Mouse (Mus musculus) spleen, adult 18-20 months (tissue): ENCODE measurements at regions not wholly inside any gene's neighbourhood (a gene's known extent, or its start where the extent isn't known, plus 50 kb on each side); places are given as distances from the start of the nearest gene placed in this dataset.
A peak's percentile ranks its signal among the peaks of the same experiment; 100 is the strongest.

ENCODE experiments used
- DNase-seq, 2 experiments: peaks; one replicate each; pipeline ENCODE4 v3.0.0; 2022; ENCODE audit warnings: mixed read lengths in 2 of 2

GRCm38 (mm10) chr16:76718147-76718546 is 295.4 kb upstream of the Usp25 start:
- DNase-seq = no peak

- DNase-seq = peak in 1 of 2 experiments; percentile 6
Measured at GRCm38 (mm10) chr16:76694913-76695312, 318.6 kb upstream of the Usp25 start.

GRCm38 (mm10) chr16:76687735-76688447 is 314.3 kb upstream of the Nrip1 start:
- no peak for DNase-seq

DNA sequence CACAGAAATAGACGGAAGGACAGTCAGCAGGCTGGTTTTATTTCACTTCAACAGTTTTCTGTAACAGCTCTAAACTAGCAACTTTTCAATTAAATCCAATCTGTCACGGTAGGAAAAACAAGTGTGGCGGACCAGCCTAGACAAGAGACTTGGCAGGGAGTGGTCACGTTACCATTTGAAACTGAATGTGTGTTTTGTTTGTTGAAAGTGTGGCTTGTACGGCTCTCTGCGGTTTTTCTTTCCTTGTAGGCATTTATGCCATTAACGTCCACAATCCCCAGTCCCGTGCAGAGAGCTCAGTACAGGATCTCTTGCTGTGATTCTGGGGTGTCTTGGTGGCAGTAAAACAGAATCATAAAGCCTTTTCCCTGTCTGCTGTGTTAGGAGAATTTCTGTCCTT is 311.9 kb upstream of the Nrip1 start:
- DNase-seq = no peak

DNA sequence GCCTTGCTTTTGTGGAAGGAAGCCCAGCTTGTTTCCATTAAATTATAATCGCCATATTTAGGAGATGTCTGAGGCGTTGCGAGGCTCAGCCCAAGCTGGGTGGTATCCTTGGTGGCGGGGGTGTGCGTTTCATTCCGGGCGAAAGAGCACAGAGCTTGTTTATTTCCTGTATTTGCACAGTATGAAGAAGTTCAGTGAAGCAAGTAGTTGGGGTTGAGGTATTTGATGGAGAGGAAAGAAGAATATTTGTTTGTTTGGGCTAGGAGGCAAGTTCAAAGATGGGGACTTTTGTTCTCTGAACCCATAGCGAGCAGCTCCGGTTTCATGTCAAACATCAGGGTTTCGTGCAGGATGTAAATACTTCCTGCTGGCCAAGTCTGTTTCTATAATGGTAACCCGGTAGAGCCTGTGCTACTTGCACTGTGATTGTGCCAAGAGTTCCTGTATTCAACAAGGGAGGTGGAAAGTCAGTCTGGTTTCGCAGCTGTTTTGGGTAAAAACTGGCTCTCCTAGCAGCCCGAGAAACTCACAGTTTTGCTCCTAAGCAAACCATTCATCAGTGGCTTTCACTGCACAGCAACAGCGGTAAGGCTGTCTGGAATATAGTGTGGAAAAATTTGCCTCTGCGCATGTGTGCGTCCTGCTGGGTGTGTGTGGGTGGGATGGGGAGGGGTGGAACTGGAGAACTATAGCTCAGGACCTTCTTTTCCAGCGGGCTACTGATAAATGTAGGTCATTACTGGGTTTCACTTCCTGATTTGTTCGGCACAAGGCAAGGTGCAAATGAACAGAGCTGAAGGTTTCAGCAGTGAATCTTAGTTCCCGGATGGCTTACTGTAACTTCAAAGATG is 306.7 kb upstream of the Nrip1 start:
- DNase-seq = peak; percentile 16 to 32

- DNase-seq = no peak
Measured at GRCm38 (mm10) chr16:76678885-76679284, 305.3 kb upstream of the Nrip1 start.

DNA sequence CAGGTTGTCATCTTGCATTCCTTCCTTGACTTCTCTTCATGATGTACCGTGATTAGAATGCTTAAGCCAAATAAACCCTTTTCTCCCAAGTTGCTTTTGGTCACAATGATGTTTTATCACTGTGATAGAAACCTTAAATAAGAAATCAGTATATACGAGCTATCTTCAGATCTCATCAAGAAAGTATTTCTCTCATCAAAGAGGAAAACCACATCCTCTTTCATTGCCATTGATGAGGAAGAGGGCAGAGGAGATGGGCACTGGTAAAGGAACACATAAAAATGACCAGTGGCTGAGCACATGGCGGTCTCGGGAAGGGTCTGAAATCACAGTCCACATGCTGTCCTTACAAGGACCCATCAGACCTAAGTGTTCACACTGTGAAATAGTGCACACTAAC is 296.2 kb upstream of the Nrip1 start:
- no peak for DNase-seq

DNA sequence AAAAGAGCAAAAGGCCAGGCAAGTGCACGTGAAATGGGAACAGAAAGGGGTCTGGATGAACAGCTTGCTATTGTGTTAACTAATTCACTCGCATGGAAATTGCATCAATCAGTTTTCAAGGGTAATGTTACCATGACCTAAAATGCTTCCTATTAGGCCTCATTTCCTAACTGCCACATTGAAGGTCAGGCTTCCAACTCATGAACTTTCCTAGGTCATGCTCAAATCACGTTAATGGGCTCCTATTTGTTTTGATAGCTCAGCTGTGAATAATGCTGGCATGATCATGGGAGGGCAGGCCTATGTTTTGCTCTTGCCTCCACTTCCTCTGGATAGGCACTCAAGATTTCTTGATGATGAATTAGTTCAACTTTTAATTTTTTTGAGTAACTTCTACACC is 293.4 kb upstream of the Nrip1 start:
- DNase-seq = no peak

- DNase-seq = no peak
Measured at GRCm38 (mm10) chr16:76655106-76655505, 281.5 kb upstream of the Nrip1 start.

DNA sequence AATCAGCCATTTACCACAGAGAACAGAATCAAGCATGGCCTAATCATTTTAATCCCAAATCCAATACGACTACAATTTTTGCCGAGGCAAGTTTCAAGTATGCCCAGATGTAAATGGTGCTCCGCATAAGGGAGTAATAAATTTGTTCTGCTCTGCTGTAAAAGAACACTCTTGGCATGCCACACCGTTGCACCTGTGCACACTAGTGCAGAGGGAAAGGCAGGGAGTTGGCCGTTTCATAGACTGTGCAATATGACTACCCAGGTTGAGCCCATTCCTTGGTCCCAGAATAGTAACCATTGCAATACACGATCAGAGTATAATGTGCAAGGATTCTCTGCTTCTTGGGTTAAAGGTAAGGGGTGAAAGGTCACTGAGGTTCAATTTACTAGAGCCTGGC is 270.7 kb upstream of the Nrip1 start:
- no peak for DNase-seq

GRCm38 (mm10) chr16:76643801-76644200 is 270.2 kb upstream of the Nrip1 start:
- no peak for DNase-seq

- no peak for DNase-seq
Measured at GRCm38 (mm10) chr16:76635169-76635568, 261.5 kb upstream of the Nrip1 start.

DNA sequence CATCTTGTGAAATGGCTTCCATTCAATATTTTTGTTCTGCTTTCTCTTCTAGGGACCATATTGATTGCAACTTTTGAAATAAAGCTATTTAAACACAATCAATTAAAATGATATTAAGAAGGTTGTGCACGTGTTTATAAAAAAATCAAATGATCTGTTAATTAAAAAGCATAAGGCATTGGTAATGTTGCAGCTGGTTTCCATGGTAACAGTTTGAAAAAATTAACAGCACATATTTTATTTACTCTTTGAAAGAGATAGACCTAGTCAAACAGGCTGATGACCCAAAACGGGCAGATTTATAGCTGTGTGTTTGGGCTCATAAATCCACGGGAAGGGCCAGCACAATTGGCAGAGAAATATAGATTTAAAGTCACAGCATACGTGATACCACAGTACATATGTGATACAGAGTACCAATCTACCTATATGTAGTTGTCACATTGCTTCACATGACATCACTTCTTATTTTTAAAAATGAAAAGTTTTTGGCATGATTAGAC is 260.6 kb upstream of the Nrip1 start:
- no peak for DNase-seq

DNA sequence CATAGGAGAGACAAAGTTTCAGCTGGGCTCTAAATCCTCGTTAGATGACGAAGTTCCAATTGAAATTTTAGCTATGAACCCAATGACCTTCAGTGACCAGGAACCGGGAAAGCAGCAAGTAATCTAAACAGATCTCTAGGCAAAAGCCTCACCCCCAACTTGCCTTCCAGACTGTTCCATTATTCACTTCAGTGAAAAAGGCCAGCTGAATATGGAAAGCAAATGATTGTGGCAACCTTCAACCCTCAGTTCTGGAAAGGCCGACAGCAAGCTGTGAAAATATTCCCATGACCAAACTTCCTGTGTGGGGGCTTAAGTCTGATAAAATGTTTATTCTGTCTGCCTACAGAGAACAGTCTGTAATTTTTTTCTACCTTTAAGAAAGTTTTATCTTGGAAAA is 252.5 kb upstream of the Nrip1 start:
- no peak for DNase-seq

- DNase-seq = no peak
Measured at GRCm38 (mm10) chr16:76621715-76622114, 248.1 kb upstream of the Nrip1 start.

DNA sequence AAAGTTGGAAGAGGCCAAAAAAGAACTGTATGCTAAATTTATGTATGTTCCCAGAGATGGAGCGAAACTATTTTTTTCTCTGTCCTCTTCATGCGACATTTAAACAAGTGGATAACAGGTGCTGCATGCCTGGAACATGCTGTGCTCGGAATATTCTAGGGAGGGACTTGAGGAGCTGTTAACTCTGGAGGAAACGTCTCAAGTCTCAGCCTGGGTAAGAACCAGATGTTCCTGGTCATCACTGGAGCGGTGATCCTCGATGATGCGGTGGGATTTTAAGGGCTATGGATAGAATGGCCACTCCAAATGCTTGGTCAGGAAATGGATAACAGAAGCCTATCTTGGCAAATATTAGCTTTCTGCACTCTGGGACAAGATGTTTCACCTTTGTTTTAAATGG is 244.7 kb upstream of the Nrip1 start:
- no peak for DNase-seq

GRCm38 (mm10) chr16:76611061-76611460 is 237.4 kb upstream of the Nrip1 start:
- no peak for DNase-seq

DNA sequence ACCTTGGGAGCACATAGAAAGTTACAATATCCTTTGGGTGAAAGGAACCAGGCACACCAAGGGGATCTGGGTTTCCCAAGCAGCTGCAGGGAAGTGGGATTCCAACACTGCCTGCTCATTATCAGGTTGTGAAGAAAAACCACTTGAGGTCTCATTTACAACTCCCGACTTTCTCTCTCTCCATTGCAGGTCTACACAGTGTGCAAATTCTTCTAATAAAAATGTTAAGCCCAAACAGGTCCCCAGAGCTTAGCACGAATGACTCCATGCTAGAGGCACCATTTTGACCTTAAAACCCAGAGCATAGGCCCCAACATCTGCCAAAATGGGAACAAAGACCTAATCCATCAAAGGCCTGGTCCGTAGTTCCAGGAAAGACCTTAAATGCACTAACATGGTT is 231.3 kb upstream of the Nrip1 start:
- no peak for DNase-seq

- DNase-seq = no peak
Measured at GRCm38 (mm10) chr16:76603846-76604258, 230.2 kb upstream of the Nrip1 start.

- DNase-seq = no peak
Measured at GRCm38 (mm10) chr16:76603431-76603830, 229.8 kb upstream of the Nrip1 start.

DNA sequence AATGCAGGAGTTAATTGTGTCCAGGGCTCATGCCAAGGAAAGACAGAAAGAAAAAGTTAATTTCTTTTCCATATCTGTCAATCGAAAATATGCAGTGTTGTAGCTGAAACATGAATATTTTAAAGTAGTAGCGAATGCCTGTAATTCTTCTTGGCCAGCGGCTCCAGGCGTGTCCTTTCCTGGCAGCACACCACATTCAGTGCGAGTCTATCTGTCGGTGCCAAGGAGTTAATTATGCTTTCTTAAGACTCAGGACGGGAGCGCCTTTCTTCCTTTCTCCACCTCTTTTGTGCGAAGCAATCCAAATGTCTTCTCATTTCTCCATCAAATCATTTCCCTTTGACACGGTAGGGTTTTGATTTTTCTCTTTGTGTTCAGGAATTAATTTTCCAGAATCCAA is 226.5 kb upstream of the Nrip1 start:
- no peak for DNase-seq

DNA sequence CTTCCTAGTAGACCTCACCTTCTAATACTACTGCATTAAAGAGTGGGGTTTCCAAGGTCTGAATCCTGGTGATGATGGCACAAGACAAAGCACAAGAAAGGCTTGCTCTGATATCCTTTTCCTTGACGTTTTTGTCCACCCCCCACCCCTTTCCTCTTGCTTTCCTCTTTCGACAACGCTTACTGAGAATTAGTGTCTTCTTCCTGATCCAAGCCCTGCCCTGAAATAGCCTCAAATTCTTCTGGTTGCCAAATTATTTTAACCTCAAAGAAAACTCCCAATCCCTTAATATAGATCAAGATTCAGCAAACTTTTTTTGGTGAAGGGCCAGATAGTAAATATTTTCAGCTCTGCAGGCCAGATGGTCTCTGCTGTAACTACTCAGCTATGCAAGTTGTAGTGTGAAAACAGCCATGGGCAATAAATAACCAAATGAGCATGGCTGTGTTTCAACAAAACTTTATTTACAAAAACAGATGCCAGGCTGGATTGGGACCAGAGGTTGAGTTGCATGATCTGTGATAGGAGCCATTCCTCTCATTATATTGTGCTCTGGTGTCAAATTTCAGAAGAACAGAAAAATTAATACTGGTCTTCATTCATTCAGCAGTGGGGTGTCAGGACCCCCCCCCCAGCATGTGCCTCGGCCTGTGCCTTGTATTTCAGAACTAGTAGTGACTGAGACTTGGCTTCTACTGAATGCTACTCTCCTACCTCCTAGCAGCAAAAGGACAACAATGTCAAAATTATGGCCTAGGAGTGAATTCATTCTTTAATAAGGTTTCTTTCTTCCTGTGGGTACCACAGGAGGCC is 218.5 kb upstream of the Nrip1 start:
- DNase-seq = no peak

- DNase-seq = no peak
Measured at GRCm38 (mm10) chr16:76589791-76590190, 216.2 kb upstream of the Nrip1 start.
